Mouse (Mus musculus): ENCODE data around the gene Plekhh3.

- TF ChIP-seq CTCF (IDR thresholded peaks at IDR 0.05; ENCODE audit: low read depth) = no peak
- no peak for TF ChIP-seq EP300 (optimal IDR thresholded peaks at IDR 0.05)
Measured at GRCm38 (mm10) chr11:101220853-101221252, 49.7 kb upstream of the Plekhh3 start.

All from stomach, postnatal 0 days (tissue).